Mouse (Mus musculus): Measurements from ENCODE around the gene Slc35f2. TPM values are rescaled to one million over a fixed set of nuclear protein-coding genes. Genes with fewer than 3 reads are reported as not detected.

The Slc35f2 gene
- total RNA-seq, 1 experiment, result 61.1 TPM

- no peak overlapping the region for H3K9ac ChIP-seq (ENCODE audit: insufficient read depth, low read depth, low read length, poor library complexity, severe bottlenecking)
- H3K4me3 ChIP-seq (ENCODE audit: insufficient read depth in 1 of 2, low read depth in 1 of 2, low read length in 2 of 2, poor library complexity in 1 of 2, severe bottlenecking in 1 of 2), result no peak overlapping the region
- in situ Hi-C loops (cut with MboI; ENCODE audit: low sequenced_read_pairs in 2 of 2, unreplicated experiment in 2 of 2), result loop anchor here in 1 of 2 experiments (10.0 kb wide), 1 partner anchor 70 kb away; no protein-coding TSS in a partner anchor
- no peaks in the 10 kb centered on the region for H3K9me3 ChIP-seq (ENCODE audit: control insufficient read depth, insufficient read depth, low read depth, low read length)
- H3K27ac ChIP-seq (ENCODE audit: insufficient read depth, low read depth, low read length, poor library complexity, severe bottlenecking), result no peak overlapping the region
- no peaks in the 10 kb centered on the region for H3K36me3 ChIP-seq (ENCODE audit: control insufficient read depth, insufficient read depth, low read length, poor library complexity, severe bottlenecking)
- peaks cover 3 to 9% of the 10 kb centered on the region in 2 experiments; a peak in 2 of 4 replicates for H3K4me1 ChIP-seq (ENCODE audit: control insufficient read depth in 2 of 2, insufficient read depth in 2 of 2, low read length in 2 of 2, poor library complexity in 1 of 2)
- no peak for DNase-seq (ENCODE audit: low read depth, low spot score)
- TF ChIP-seq CHD2 (IDR thresholded peaks at IDR 0.05; ENCODE audit: low read depth, low read length) (no peak), MAFK (IDR thresholded peaks at IDR 0.05; ENCODE audit: insufficient read depth, low read depth, low read length) (no peak), HCFC1 (IDR thresholded peaks at IDR 0.05; ENCODE audit: borderline replicate concordance, insufficient read depth, low read length) (no peak), ZC3H11A (IDR thresholded peaks at IDR 0.05; ENCODE audit: borderline replicate concordance, low read depth, low read length) (no peak), ZNF384 (IDR thresholded peaks at IDR 0.05; ENCODE audit: low read depth, low read length) (no peak)
Measured at GRCm38 (mm10) chr9:53754801-53755200, 16.5 kb upstream of the Slc35f2 start.

GRCm38 (mm10) chr9:53758142-53758541, 13.2 kb upstream of the Slc35f2 start:
- H3K9me3 ChIP-seq (ENCODE audit: control insufficient read depth, insufficient read depth, low read depth, low read length), result no peaks in the 10 kb centered on the region
- no peak for DNase-seq (ENCODE audit: low read depth, low spot score)
- H3K4me1 ChIP-seq (ENCODE audit: control insufficient read depth in 2 of 2, insufficient read depth in 2 of 2, low read length in 2 of 2, poor library complexity in 1 of 2), result peaks cover 3 to 9% of the 10 kb centered on the region in 2 experiments; a peak in 2 of 4 replicates
- no peak overlapping the region for H3K27ac ChIP-seq (ENCODE audit: insufficient read depth, low read depth, low read length, poor library complexity, severe bottlenecking)
- in situ Hi-C loops (cut with MboI; ENCODE audit: low sequenced_read_pairs in 2 of 2, unreplicated experiment in 2 of 2), result loop anchor here in 1 of 2 experiments (10.0 kb wide), 1 partner anchor 67 kb away; no protein-coding TSS in a partner anchor
- no peak overlapping the region for H3K9ac ChIP-seq (ENCODE audit: insufficient read depth, low read depth, low read length, poor library complexity, severe bottlenecking)
- H3K4me3 ChIP-seq (ENCODE audit: insufficient read depth in 1 of 2, low read depth in 1 of 2, low read length in 2 of 2, poor library complexity in 1 of 2, severe bottlenecking in 1 of 2), result no peak overlapping the region
- no peak for TF ChIP-seq ZC3H11A (IDR thresholded peaks at IDR 0.05; ENCODE audit: borderline replicate concordance, low read depth, low read length)
- TF ChIP-seq CHD2 (IDR thresholded peaks at IDR 0.05; ENCODE audit: low read depth, low read length), result no peak
- no peak for TF ChIP-seq HCFC1 (IDR thresholded peaks at IDR 0.05; ENCODE audit: borderline replicate concordance, insufficient read depth, low read length)
- TF ChIP-seq ZNF384 (IDR thresholded peaks at IDR 0.05; ENCODE audit: low read depth, low read length), result no peak
- no peak for TF ChIP-seq MAFK (IDR thresholded peaks at IDR 0.05; ENCODE audit: insufficient read depth, low read depth, low read length)
- H3K36me3 ChIP-seq (ENCODE audit: control insufficient read depth, insufficient read depth, low read length, poor library complexity, severe bottlenecking), result no peaks in the 10 kb centered on the region

GRCm38 (mm10) chr9:53764697-53765096, 6.6 kb upstream of the Slc35f2 start:
- Histone ChIP-seq H3K27ac (ENCODE audit: insufficient read depth, low read depth, low read length, poor library complexity, severe bottlenecking) (no peak overlapping the region), H3K9ac (ENCODE audit: insufficient read depth, low read depth, low read length, poor library complexity, severe bottlenecking) (no peak overlapping the region), H3K4me3 (ENCODE audit: insufficient read depth in 1 of 2, low read depth in 1 of 2, low read length in 2 of 2, poor library complexity in 1 of 2, severe bottlenecking in 1 of 2) (no peak overlapping the region), H3K4me1 (ENCODE audit: control insufficient read depth in 2 of 2, insufficient read depth in 2 of 2, low read length in 2 of 2, poor library complexity in 1 of 2) (peaks cover 3 to 5% of the 10 kb centered on the region in 2 experiments; a peak in 3 of 4 replicates), H3K9me3 (ENCODE audit: control insufficient read depth, insufficient read depth, low read depth, low read length) (no peaks in the 10 kb centered on the region), H3K36me3 (ENCODE audit: control insufficient read depth, insufficient read depth, low read length, poor library complexity, severe bottlenecking) (no peaks in the 10 kb centered on the region)
- DNase-seq (ENCODE audit: low read depth, low spot score), result no peak
- in situ Hi-C loops (cut with MboI; ENCODE audit: low sequenced_read_pairs in 2 of 2, unreplicated experiment in 2 of 2), result no loop called here
- TF ChIP-seq HCFC1 (IDR thresholded peaks at IDR 0.05; ENCODE audit: borderline replicate concordance, insufficient read depth, low read length), result no peak
- TF ChIP-seq ZNF384 (IDR thresholded peaks at IDR 0.05; ENCODE audit: low read depth, low read length), result no peak
- no peak for TF ChIP-seq CHD2 (IDR thresholded peaks at IDR 0.05; ENCODE audit: low read depth, low read length)
- TF ChIP-seq MAFK (IDR thresholded peaks at IDR 0.05; ENCODE audit: insufficient read depth, low read depth, low read length), result no peak
- TF ChIP-seq ZC3H11A (IDR thresholded peaks at IDR 0.05; ENCODE audit: borderline replicate concordance, low read depth, low read length), result no peak

GRCm38 (mm10) chr9:53768486-53768885, 2.9 kb upstream of the Slc35f2 start:
- in situ Hi-C loops (cut with MboI; ENCODE audit: low sequenced_read_pairs in 2 of 2, unreplicated experiment in 2 of 2), result no loop called here
- no peak for TF ChIP-seq HCFC1 (IDR thresholded peaks at IDR 0.05; ENCODE audit: borderline replicate concordance, insufficient read depth, low read length)
- TF ChIP-seq MAFK (IDR thresholded peaks at IDR 0.05; ENCODE audit: insufficient read depth, low read depth, low read length), result peak; percentile 65; the same call in 1 of the 2 replicates
- no peak overlapping the region for H3K4me3 ChIP-seq (ENCODE audit: insufficient read depth in 1 of 2, low read depth in 1 of 2, low read length in 2 of 2, poor library complexity in 1 of 2, severe bottlenecking in 1 of 2)
- peaks cover 3 to 7% of the 10 kb centered on the region in 2 experiments for H3K4me1 ChIP-seq (ENCODE audit: control insufficient read depth in 2 of 2, insufficient read depth in 2 of 2, low read length in 2 of 2, poor library complexity in 1 of 2)
- no peaks in the 10 kb centered on the region for H3K9me3 ChIP-seq (ENCODE audit: control insufficient read depth, insufficient read depth, low read depth, low read length)
- DNase-seq (ENCODE audit: low read depth, low spot score), result no peak
- no peak overlapping the region for H3K9ac ChIP-seq (ENCODE audit: insufficient read depth, low read depth, low read length, poor library complexity, severe bottlenecking)
- H3K36me3 ChIP-seq (ENCODE audit: control insufficient read depth, insufficient read depth, low read length, poor library complexity, severe bottlenecking), result no peaks in the 10 kb centered on the region
- H3K27ac ChIP-seq (ENCODE audit: insufficient read depth, low read depth, low read length, poor library complexity, severe bottlenecking), result no peak overlapping the region

All from ES-E14 (cell line).